Mouse (Mus musculus) lung, postnatal 0 days (tissue): ENCODE measurements around the gene Aoc3. TPM values are rescaled to one million over a fixed set of nuclear protein-coding genes. Genes with fewer than 3 reads are reported as not detected.
"Not testable (repeated sequence)": the region's sequence is repeated elsewhere in the genome, so short reads cannot be mapped to it uniquely, and the experiment has no call there.

Source experiments
- ATAC-seq: fragments of 200-750 bp; cut with Nextera tagmentation; 2 replicates; pipeline ENCODE4 v1.8.0; 2017; ENCODE audit warnings: moderate library complexity
- DNase-seq: peaks from one replicate; pipeline ENCODE4 v3.0.0-alpha.2; 2016; ENCODE audit warnings: low spot score
- H3K27ac ChIP-seq: fragments of 300-500 bp; sonication (generic); 2 replicates; pipeline ENCODE4 v1.5.1; 2014; ENCODE audit warnings: antibody characterized with exemption, mild to moderate bottlenecking, low read length, mixed read lengths
- H3K27me3 ChIP-seq: fragments of 300-500 bp; sonication (generic); replicated peaks from 2 replicates; pipeline ENCODE4 v1.6.1; 2014; ENCODE audit warnings: low read length, mixed read lengths; ENCODE audit not compliant: insufficient read depth
- H3K36me3 ChIP-seq: fragments of 300-500 bp; sonication (generic); 2 replicates; pipeline ENCODE4 v1.6.1; 2014; ENCODE audit warnings: low read length, mixed read lengths; ENCODE audit not compliant: insufficient read depth
- H3K4me1 ChIP-seq: fragments of 300-500 bp; sonication (generic); 2 replicates; pipeline ENCODE4 v1.6.1; 2014; ENCODE audit warnings: antibody characterized with exemption, low read depth, low read length, mixed read lengths; ENCODE audit not compliant: insufficient read depth
- H3K4me2 ChIP-seq: fragments of 300-500 bp; sonication (generic); replicated peaks from 2 replicates; pipeline ENCODE4 v1.6.1; 2014; ENCODE audit warnings: low read depth, mild to moderate bottlenecking, low read length, moderate library complexity, mixed read lengths
- H3K4me3 ChIP-seq: fragments of 300-500 bp; sonication (generic); 2 replicates; pipeline ENCODE4 v1.5.1; 2014; ENCODE audit warnings: low read depth, low read length
- H3K9ac ChIP-seq: fragments of 300-500 bp; sonication (generic); replicated peaks from 2 replicates; pipeline ENCODE4 v1.6.1; 2014; ENCODE audit warnings: low read depth, mild to moderate bottlenecking
- H3K9me3 ChIP-seq: fragments of 300-500 bp; sonication (generic); 2 replicates; pipeline ENCODE4 v1.6.1; 2016; ENCODE audit warnings: low read length, mixed read lengths
- CTCF ChIP-seq: IDR thresholded peaks from 2 replicates; pipeline ENCODE4 v1.5.1; 2016; ENCODE audit warnings: antibody characterized with exemption, mild to moderate bottlenecking
- EP300 ChIP-seq: IDR thresholded peaks from 2 replicates; pipeline ENCODE4 v1.6.1; 2016; ENCODE audit warnings: antibody characterized with exemption, mild to moderate bottlenecking, control low read depth
- WGBS: fragments of 180-500 bp; shearing (Covaris S2); extraction: QIAGEN DNeasy Blood & Tissue Kit; methylation state at CpG from one replicate; pipeline ENCODE4 v1.1.7; 2014; 5-methylcytosine and 5-hydroxymethylcytosine counted together
- microRNA-seq: library from miRNA; unstranded; fragments of <30 nt; microRNA quantifications from one replicate; pipeline ENCODE4, GENCODE M21; 2016
- polyA plus RNA-seq: library from polyadenylated mRNA; unstranded; fragments of >200 nt; fragmentation: Nextera tagmentation; extraction: Ambion mirVana; gene quantifications from 2 replicates; pipeline ENCODE4 v1.2.1, GENCODE M21; 2015

Gene Aoc3
- polyA plus RNA-seq, 1 experiment from 2014 or later, result 1.6 TPM

DNA sequence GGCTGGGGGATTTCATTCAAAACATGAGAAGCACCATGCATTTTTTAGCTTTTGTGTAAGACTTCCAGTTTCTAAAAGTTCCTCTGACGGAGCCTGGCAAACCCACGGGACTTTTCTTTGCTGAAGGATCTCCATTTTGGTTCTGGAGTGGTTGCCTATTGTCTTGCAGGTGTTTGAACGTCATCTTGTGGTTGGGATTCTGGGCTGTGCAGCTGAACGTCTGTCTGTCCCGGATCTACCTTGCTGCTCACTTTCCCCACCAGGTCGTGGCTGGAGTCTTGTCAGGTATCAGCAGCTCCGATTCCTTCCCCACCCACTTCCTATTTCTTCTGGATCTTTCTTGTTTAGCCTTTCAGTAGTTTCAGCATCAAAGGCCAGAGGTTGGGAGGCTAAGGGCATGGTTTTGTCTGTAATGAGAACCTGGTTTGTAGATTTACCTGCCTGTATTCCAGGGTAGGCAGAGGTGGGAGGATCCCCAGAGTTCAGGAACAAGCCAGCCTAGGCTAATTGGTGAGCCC lies 44.1 kb downstream of the Aoc3 start:
- Histone ChIP-seq H3K4me1 (no peaks in the 10 kb centered on the region), H3K4me2 (no peak overlapping the region), H3K27ac (no peak overlapping the region), H3K9ac (no peak overlapping the region), H3K9me3 (no peaks in the 10 kb centered on the region), H3K4me3 (no peak overlapping the region), H3K27me3 (no peaks in the 10 kb centered on the region), H3K36me3 (no peaks in the 10 kb centered on the region)
- no peak for TF ChIP-seq EP300
- TF ChIP-seq CTCF, result no peak
- 47% methylated on average over 7 of the region's 7 CpGs for WGBS
- no peak for ATAC-seq
- no peak for DNase-seq

GRCm38 (mm10) chr11:101378196-101378595 lies 47.8 kb downstream of the Aoc3 start:
- not testable (repeated sequence) for H3K27me3 ChIP-seq, H3K4me3 ChIP-seq, H3K9me3 ChIP-seq, H3K9ac ChIP-seq, DNase-seq, H3K4me1 ChIP-seq, H3K4me2 ChIP-seq, H3K27ac ChIP-seq, H3K36me3 ChIP-seq, ATAC-seq
- 91% methylated on average over 8 of the region's 8 CpGs for WGBS

DNA sequence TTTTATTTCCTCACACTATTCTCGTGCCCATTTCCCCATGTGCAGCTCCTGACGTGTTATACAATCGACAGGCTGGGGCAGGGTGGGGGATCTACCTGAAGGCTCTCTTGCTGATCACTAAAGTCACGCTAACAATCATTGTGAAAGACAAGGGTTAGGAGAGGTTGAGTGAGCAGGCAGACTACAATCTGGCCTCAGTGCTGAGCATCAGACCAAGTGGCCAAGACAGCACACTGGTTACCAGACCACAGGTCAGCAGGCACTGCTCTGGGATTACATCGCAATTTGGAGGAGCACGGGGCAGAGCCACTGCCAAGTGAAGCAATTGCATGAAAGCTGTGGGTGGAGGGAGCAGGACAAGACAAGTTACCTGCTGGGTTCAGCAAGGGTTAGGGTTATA lies 48.5 kb downstream of the Aoc3 start:
- 74% methylated on average over 6 of the region's 6 CpGs for WGBS
- Histone ChIP-seq H3K27ac (no peak overlapping the region), H3K4me2 (no peak overlapping the region), H3K36me3 (no peaks in the 10 kb centered on the region), H3K9ac (no peak overlapping the region), H3K4me3 (no peak overlapping the region), H3K9me3 (no peaks in the 10 kb centered on the region), H3K27me3 (no peaks in the 10 kb centered on the region), H3K4me1 (no peaks in the 10 kb centered on the region)
- DNase-seq (no peak), ATAC-seq (no peak)
- no peak for TF ChIP-seq CTCF
- TF ChIP-seq EP300, result no peak

- no peak for ATAC-seq
- Histone ChIP-seq H3K4me2 (no peak overlapping the region), H3K4me1 (no peaks in the 10 kb centered on the region), H3K4me3 (no peak overlapping the region), H3K36me3 (no peaks in the 10 kb centered on the region), H3K27me3 (no peaks in the 10 kb centered on the region), H3K9me3 (no peaks in the 10 kb centered on the region), H3K27ac (no peak overlapping the region), H3K9ac (no peak overlapping the region)
- no peak for DNase-seq
- TF ChIP-seq CTCF (no peak), EP300 (no peak)
- 28% methylated on average over 4 of the region's 4 CpGs for WGBS
Measured at GRCm38 (mm10) chr11:101381817-101382216, 51.4 kb downstream of the Aoc3 start.

Small RNA genes within 50 kb of the gene (microRNA-seq; reads per million reads assigned to microRNA genes)
- gene Gm25593, result not detected

Other genes starting within 250 kb of the Aoc3 start
- gene Coasy, start 248.0 kb upstream of the Aoc3 start, polyA plus RNA-seq, result 30.5 TPM in 2 replicates
- 42.5 and 44.5 TPM in 2 replicates for gene Mlx, start 243.3 kb upstream of the Aoc3 start, polyA plus RNA-seq
- 9.8 and 10.4 TPM in 2 replicates for gene Psmc3ip, start 235.2 kb upstream of the Aoc3 start, polyA plus RNA-seq
- 18.8 and 18.9 TPM in 2 replicates for gene Retreg3, start 210.7 kb upstream of the Aoc3 start, polyA plus RNA-seq
- gene Tubg1, start 210.7 kb upstream of the Aoc3 start, polyA plus RNA-seq, result 25.8 TPM in 2 replicates
- 1.9 and 2.3 TPM in 2 replicates for gene Tubg2, start 174.7 kb upstream of the Aoc3 start, polyA plus RNA-seq
- gene Cntnap1, start 160.1 kb upstream of the Aoc3 start, polyA plus RNA-seq, result 0.24 and 0.56 TPM in 2 replicates
- 12.3 and 14.2 TPM in 2 replicates for gene Plekhh3, start 159.3 kb upstream of the Aoc3 start, polyA plus RNA-seq
- 0.06 and 0.20 TPM in 2 replicates for gene Ccr10, start 155.2 kb upstream of the Aoc3 start, polyA plus RNA-seq
- gene Ezh1, start 104.1 kb upstream of the Aoc3 start, polyA plus RNA-seq, result 17.1 and 17.4 TPM in 2 replicates
- gene Ramp2, start 84.6 kb upstream of the Aoc3 start, polyA plus RNA-seq, result 759 and 834 TPM in 2 replicates
- 121 and 133 TPM in 2 replicates for gene Vps25, start 76.9 kb upstream of the Aoc3 start, polyA plus RNA-seq
- gene Wnk4, start 70.0 kb upstream of the Aoc3 start, polyA plus RNA-seq, result 10.6 and 14.6 TPM in 2 replicates
- 1.1 TPM in 2 replicates for gene Cntd1, start 51.6 kb upstream of the Aoc3 start, polyA plus RNA-seq
- 159 and 166 TPM in 2 replicates for gene Coa3, start 51.5 kb upstream of the Aoc3 start, polyA plus RNA-seq
- 149 and 152 TPM in 2 replicates for gene Becn1, start 28.3 kb upstream of the Aoc3 start, polyA plus RNA-seq
- gene Psme3, start 14.4 kb upstream of the Aoc3 start, polyA plus RNA-seq, result 44.1 and 47.4 TPM in 2 replicates
- gene Aoc2, start 5.5 kb upstream of the Aoc3 start, polyA plus RNA-seq, result 0.44 and 0.45 TPM in 2 replicates
- gene G6pc, start 37.0 kb downstream of the Aoc3 start, polyA plus RNA-seq, result 0.07 TPM in 1 of 2 replicates, not detected in the other
- 26.5 and 27.0 TPM in 2 replicates for gene Aarsd1, start 87.0 kb downstream of the Aoc3 start, polyA plus RNA-seq
- gene Gm27029, start 94.2 kb downstream of the Aoc3 start, polyA plus RNA-seq, result 2.6 and 2.9 TPM in 2 replicates
- gene Rundc1, start 94.5 kb downstream of the Aoc3 start, polyA plus RNA-seq, result 14.3 and 15.5 TPM in 2 replicates
- gene Ptges3l, start 94.7 kb downstream of the Aoc3 start, polyA plus RNA-seq, result 6.5 and 7.3 TPM in 2 replicates
- 221 and 251 TPM in 2 replicates for gene Rpl27, start 111.7 kb downstream of the Aoc3 start, polyA plus RNA-seq
- gene Ifi35, start 117.8 kb downstream of the Aoc3 start, polyA plus RNA-seq, result 48.1 and 50.6 TPM in 2 replicates
- 7.5 and 9.4 TPM in 2 replicates for gene Rnd2, start 134.4 kb downstream of the Aoc3 start, polyA plus RNA-seq
- 76.4 and 88.1 TPM in 2 replicates for gene Vat1, start 135.6 kb downstream of the Aoc3 start, polyA plus RNA-seq
- 0.42 and 1.5 TPM in 2 replicates for gene Brca1, start 221.3 kb downstream of the Aoc3 start, polyA plus RNA-seq
- 57.2 and 58.7 TPM in 2 replicates for gene Nbr1, start 221.5 kb downstream of the Aoc3 start, polyA plus RNA-seq